Mouse (Mus musculus) cerebellum, postnatal 10 days (tissue): ENCODE data around the gene Arhgef39.
"Not testable (repeated sequence)": the region's sequence is repeated elsewhere in the genome, so short reads cannot be mapped to it uniquely, and the experiment has no call there.

Source experiments
- DNase-seq, 2 experiments: peaks; one replicate each; pipeline ENCODE4 v3.0.0; 2021; ENCODE audit warnings: mixed read lengths in 2 of 2

The Arhgef39 gene

DNA sequence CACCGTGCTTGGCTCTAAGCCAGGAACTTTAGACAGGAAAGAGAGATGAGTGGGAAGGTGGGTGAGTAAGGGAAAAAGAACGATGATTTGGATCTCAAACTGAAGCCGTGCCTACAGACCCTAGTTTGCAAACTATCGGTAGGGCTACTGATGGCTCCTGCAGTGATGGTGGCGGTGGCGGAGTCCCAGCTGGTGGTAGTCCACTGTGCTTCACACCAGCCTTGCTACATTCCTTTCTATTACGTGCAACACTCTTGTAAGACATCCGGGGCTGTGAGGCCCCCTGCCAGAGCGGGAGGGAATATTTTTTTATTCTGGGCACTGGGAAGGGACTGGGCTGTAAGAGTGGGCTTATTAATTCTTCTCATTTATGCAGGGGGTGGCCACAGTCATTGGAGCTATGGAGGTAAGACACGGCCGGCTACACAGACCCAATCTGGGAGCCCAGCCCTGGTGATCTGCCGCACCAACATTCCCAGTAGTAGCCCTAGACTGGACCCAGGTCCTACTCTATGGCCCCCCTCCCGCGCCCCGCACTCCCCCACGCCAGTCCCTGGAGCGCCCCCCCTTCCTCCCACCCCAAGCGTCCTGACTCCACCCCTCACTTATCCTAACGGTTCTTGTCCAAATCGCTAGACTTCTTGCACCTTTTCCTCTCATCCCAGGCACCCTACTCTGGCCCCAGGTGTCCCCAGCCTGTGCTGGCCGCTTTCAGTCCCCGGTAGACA, 8.6 kb upstream of the Arhgef39 start:
- DNase-seq: peak; percentile 34 to 53

GRCm38 (mm10) chr4:43506536-43507185, 7.2 kb upstream of the Arhgef39 start, which contains the start of gene Car9:
Car9 (plus strand) TSS chr4:43506966.
- DNase-seq: peak; percentile 90 to 95

- no peak for DNase-seq
These were observed 6.6 kb upstream of the Arhgef39 start for GRCm38 (mm10) chr4:43506074-43506473.

- no peak for DNase-seq
These were observed 4.8 kb upstream of the Arhgef39 start for GRCm38 (mm10) chr4:43504269-43504668.

GRCm38 (mm10) chr4:43503506-43503905, 4.0 kb upstream of the Arhgef39 start:
- DNase-seq: no peak

- DNase-seq: no peak
These were observed 3.5 kb upstream of the Arhgef39 start for GRCm38 (mm10) chr4:43503041-43503440.

DNA sequence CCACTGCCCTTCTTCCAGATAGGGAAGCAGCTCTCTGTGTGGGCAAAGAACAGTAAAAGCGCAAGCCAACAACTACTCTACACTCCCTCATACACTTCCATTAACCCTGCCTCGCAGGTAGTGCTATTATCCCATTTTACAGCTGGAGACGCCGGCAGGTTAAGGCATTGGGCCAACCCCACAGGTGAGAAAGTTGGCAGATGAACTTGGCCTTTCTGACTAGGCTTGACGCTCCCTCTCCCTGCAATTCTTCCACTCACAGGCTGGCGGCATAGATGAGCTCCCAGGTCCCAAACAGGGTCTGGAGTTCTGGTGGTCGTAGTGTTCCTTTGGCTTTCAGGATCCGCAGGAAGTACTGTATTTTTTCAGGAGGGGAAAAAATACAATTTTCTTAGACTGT, 512 bp downstream of the Arhgef39 start:
- peak; percentile 71 to 72 for DNase-seq

DNA sequence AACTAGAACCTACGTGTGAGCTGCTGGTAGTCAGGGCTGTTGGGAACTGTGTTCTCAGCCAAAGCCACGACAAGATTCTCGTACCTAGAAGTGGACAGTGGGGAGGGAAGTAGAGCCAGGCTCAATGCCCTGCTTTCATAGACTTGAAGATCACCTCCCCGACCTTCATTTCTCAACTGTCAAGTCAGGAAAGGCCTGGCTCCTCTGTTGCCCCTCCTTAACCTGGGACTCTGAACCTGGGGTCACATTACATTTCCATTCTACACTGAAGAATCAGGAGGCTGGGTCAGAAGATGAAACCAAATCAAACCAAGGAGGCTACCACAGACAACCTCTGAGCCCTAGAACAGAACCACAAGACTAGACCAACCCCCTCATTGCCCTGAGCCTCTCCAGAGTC, 1.5 kb downstream of the Arhgef39 start:
- DNase-seq: no peak

- DNase-seq: no peak
These were observed 2.1 kb downstream of the Arhgef39 start for GRCm38 (mm10) chr4:43497405-43497804.

GRCm38 (mm10) chr4:43496587-43496986, 2.9 kb downstream of the Arhgef39 start:
- no peak for DNase-seq

DNA sequence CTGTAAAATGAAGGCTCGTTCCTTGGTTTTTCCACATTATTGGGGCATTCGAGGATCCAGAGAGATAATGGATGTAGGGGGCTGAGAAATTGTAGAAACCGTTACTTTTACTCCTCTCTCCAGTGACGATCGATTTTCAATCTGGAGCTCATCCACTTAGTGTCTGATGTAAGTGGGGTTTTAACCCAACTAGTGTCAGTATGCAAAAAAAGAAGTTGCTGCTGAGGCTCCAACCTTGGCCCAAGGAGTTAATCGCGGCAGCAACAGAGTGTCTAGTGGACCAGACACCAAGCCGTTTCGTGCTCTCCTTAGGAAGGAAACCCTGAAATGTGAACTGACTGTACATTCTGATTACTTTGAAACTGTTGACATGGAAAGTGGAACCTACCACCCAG, 5.7 kb downstream of the Arhgef39 start:
- DNase-seq: peak; percentile 17 to 31

DNA sequence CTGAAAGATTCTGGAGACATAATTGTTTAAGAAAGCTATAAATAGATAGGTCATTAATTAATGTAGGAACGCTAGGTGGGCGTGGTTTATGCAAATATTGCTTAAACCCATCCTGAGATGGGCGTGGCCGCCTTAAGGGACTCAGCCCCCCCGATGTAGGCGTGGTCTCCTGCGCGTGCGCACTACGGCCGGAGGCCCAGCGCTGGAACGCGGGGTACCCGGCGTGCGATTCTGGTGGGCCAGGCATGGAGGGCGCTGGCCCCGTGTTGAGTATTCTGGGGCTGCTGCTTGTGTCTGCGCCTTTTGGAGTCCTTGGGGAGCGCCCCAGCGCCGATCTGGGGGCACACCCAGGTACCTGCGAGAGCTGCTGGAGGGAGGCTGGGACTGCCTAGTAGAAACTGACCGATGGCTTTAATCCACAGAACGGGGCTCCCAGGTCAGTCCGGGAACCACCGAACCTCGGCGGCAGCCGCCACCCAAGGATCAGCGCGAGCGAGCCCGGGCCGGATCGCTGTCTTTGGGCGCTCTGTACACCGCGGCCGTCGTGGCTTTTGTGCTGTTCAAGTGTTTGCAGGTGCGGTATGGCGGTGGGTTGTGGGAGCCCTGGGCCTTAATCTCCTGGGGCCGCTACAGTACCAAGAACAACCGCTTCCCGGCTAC, 6.2 kb downstream of the Arhgef39 start:
- DNase-seq: peak; percentile 99

- peak; percentile 91 to 97 for DNase-seq
These were observed 6.7 kb downstream of the Arhgef39 start, which contains the start of gene Ccdc107 for GRCm38 (mm10) chr4:43492821-43493185. Ccdc107 (plus strand) TSS chr4:43492900.

GRCm38 (mm10) chr4:43492101-43492820, 7.2 kb downstream of the Arhgef39 start:
- DNase-seq: peak in 1 of 2 experiments; percentile 23

- DNase-seq: no peak
These were observed 8.7 kb downstream of the Arhgef39 start for GRCm38 (mm10) chr4:43490801-43491200.

DNA sequence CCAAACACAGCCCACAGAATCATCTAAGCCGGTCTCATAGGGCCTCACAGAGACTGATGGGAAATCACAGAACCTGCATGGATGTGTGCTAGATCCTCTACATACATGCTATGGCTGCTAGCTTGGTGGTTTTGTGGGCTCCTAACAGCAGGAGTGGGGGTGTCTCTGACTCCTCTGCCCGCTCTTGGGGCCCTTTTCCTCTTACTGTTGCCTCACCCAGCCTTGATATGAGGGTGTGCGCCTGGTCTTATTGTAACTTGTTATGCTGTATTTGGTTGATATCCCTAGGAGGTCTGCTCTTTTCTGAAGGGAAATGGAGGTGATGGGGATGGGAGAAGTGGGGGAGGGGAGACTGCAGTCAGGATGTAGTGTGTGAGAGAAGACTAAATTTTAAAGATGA, 9.9 kb downstream of the Arhgef39 start:
- DNase-seq: no peak

DNA sequence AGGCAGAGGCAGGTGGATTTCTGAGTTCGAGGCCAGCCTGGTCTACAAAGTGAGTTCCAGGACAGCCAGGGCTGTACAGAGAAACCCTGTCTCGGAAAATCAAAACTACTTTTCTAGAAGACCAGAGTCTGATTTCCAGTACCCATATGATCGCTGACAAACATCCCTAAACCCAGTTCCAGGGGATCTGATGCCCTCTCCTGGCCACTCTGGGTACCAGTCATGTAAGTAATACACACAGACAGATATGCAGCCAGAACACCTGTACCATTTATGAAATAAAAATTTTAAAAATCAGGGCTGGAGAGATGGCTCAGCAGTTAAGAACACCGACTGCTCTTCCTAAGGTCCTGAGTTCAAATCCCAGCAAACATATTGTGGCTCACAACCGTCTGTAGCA, 13.8 kb downstream of the Arhgef39 start:
- not testable (repeated sequence) for DNase-seq

DNA sequence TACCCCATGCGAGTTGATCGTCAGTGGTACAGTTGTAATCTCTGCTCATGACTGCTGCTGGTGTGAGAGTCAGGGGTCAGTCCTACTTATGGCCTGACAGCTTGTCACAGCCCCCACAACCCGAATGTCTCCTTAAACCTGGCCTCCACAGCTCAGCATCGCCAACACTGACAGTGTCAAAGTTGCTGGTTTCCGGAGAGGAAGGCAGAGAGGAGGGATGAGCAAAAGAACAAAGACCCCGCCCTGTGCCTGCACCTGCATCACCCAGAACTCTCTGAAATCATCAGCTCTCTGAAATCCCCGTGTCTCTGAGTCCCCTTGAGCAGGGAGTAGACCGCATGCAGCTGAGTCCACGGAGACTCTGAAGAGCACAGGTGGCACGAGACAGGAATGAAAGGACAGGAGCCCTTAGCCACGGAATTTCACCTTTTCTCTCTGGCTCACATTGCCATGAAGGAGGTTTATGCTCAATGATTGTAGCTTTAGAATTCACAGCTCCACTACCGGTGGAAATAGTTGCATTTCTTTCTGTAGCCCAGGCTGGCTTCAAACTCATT, 15.9 kb downstream of the Arhgef39 start, which contains the start of gene Sit1:
TSS of gene Sit1 (minus strand) at position 200 of the 557 bp plus-strand sequence.
- DNase-seq: no peak

- peak; percentile 64 to 73 for DNase-seq
These were observed 16.9 kb downstream of the Arhgef39 start for GRCm38 (mm10) chr4:43482591-43482990.

DNA sequence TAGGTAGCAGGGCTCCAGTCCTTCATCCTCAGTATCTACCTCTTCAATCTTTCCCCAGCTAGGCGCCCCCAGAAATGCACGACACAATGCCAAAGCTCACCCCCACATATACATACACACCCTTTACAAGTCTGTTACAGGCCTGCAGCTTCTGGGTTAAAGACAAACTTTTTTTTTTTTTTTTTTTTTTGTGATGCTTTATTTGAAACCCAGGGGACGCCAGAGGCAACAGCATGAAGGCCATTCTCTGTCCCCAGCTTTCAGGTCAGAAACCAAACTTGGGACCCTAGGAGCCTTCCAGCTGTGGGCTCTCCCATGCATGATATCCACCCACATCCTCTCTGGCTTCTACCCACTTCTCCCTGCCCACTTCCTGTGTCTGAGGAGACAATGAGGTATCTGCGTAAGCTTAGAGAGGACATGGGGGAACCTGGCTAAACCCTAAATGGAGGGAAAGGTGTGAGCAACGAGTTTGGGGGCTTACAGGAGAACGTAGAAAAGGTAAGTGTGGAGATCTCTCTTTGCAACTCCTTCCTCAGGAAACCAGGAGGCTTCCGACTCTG, 17.5 kb downstream of the Arhgef39 start:
- no peak for DNase-seq

GRCm38 (mm10) chr4:43480985-43481384, 18.5 kb downstream of the Arhgef39 start:
- no peak for DNase-seq
